Mouse (Mus musculus) gastrocnemius, postnatal 25 days (tissue): Measurements from ENCODE around the gene Gm21518. TPM values are rescaled to one million over a fixed set of nuclear protein-coding genes. Genes with fewer than 3 reads are reported as not detected.
"Not testable (repeated sequence)": the region's sequence is repeated elsewhere in the genome, so short reads cannot be mapped to it uniquely, and the experiment has no call there.

Source experiments
- DNase-seq: peaks from one replicate; pipeline ENCODE4 v3.0.0; 2022
- long read RNA-seq, 2 experiments: library from polyadenylated mRNA; stranded (forward); transcript quantifications; one replicate each; pipeline ENCODE4 v2.0.0; 2021
- total RNA-seq, 2 experiments: library from RNA; stranded (reverse); gene quantifications; 1 replicate in 1 of 2; 2 replicates in 1 of 2; pipeline ENCODE4 v1.2.3; 2021

Gm21518 gene
- total RNA-seq, result not detected
- long read RNA-seq, experiment 1, result 0 reads
- long read RNA-seq, experiment 2, result 0 reads

DNA sequence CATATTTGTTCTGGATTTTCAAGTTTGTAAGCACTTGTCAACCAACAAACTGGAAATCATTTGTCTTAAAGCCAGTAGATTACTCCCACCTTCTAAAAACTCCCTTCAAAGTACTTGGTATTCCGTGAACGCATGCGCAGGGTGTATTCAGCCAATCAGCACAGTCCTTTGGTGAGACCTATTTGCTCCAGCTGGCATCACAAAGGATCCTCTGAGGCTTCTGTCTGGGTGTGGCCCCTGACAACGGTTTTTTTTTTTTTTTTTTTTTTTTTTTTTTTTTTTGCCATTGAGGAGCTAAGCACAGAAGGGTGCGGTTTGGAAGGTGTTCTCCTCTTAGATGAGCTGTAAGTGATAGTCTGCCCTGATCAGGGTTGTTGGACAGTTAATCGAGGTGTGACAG, at the start of gene Gm21518:
Gene Gm21518 (plus strand): TSS at position 301 of the 400 bp plus-strand sequence.
- not testable (repeated sequence) for DNase-seq
